Mouse (Mus musculus) thymus, postnatal 14 days (tissue): ENCODE results near the gene Cog5.
A peak's percentile ranks its signal among the peaks of the same experiment; 100 is the strongest.

Experiments used
- DNase-seq: peaks from one replicate; pipeline ENCODE4 v3.0.0; 2021

Cog5 gene

GRCm38 (mm10) chr12:31947476-31947875 lies 292.8 kb downstream of the Cog5 start:
- peak; percentile 53 for DNase-seq

- DNase-seq: no peak
Observed at GRCm38 (mm10) chr12:31948101-31949000, 293.7 kb downstream of the Cog5 start.

- peak; percentile 82 for DNase-seq
Observed at GRCm38 (mm10) chr12:31949193-31949741, 294.6 kb downstream of the Cog5 start.

- DNase-seq: peak; percentile 98
Observed at GRCm38 (mm10) chr12:31949759-31950658, 295.3 kb downstream of the Cog5 start, which contains the start of gene Hbp1. Hbp1 (minus strand) TSS chr12:31950535.

GRCm38 (mm10) chr12:31950659-31951031 lies 296.0 kb downstream of the Cog5 start:
- no peak for DNase-seq

- no peak for DNase-seq
Observed at GRCm38 (mm10) chr12:31955843-31956242, 301.2 kb downstream of the Cog5 start.

GRCm38 (mm10) chr12:31964074-31964473 lies 309.4 kb downstream of the Cog5 start:
- DNase-seq: no peak

GRCm38 (mm10) chr12:31965517-31966212 lies 311.0 kb downstream of the Cog5 start:
- DNase-seq: no peak

GRCm38 (mm10) chr12:31966405-31966804 lies 311.7 kb downstream of the Cog5 start:
- DNase-seq: no peak

GRCm38 (mm10) chr12:31967536-31967935 lies 312.9 kb downstream of the Cog5 start:
- DNase-seq: peak; percentile 44

GRCm38 (mm10) chr12:31969111-31969510 lies 314.4 kb downstream of the Cog5 start:
- no peak for DNase-seq

GRCm38 (mm10) chr12:31971547-31971946 lies 316.9 kb downstream of the Cog5 start:
- DNase-seq: no peak

- peak; percentile 74 for DNase-seq
Observed at GRCm38 (mm10) chr12:31973473-31974172, 319.0 kb downstream of the Cog5 start.

GRCm38 (mm10) chr12:31976544-31976943 lies 321.9 kb downstream of the Cog5 start:
- peak; percentile 73 for DNase-seq

GRCm38 (mm10) chr12:31977613-31978195 lies 323.0 kb downstream of the Cog5 start:
- no peak for DNase-seq

- DNase-seq: no peak
Observed at GRCm38 (mm10) chr12:31983238-31983637, 328.6 kb downstream of the Cog5 start.

- no peak for DNase-seq
Observed at GRCm38 (mm10) chr12:31983769-31984168, 329.1 kb downstream of the Cog5 start.

- no peak for DNase-seq
Observed at GRCm38 (mm10) chr12:31984206-31984605, 329.5 kb downstream of the Cog5 start.

- peak; percentile 40 for DNase-seq
Observed at GRCm38 (mm10) chr12:31984664-31985063, 330.0 kb downstream of the Cog5 start.

GRCm38 (mm10) chr12:31985738-31986137 lies 331.1 kb downstream of the Cog5 start:
- no peak for DNase-seq

- no peak for DNase-seq
Observed at GRCm38 (mm10) chr12:31986463-31986862, 331.8 kb downstream of the Cog5 start.
